Mouse (Mus musculus): Measurements from ENCODE around the gene Dpyd.

Dpyd gene

GRCm38 (mm10) chr3:118561554-118562310 lies at the start of gene Dpyd:
TSS of gene Dpyd (plus strand) at chr3:118562129.
- DNase-seq (ENCODE audit: low spot score): peak; percentile 34

DNA sequence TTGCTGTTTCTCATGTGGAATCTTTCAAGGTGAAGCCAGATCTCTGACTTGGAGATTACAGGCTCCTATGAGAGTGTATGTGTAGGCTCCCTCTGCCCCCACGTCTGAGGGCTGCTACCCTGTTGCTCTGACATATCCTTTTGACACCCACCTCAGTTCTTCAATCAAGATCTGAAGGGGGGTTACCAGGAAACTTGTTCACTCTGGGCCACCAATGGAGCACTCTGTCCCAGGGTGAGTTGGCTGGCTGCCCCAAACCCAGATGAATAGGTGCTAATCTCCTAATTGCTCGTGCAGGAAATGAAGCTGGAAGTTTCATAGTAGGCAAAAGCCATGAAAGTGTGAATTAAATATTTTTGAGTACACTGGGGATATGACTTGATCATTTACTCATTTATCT lies 24.3 kb upstream of the Dpyd start:
- no peak for DNase-seq (ENCODE audit: low spot score)

DNA sequence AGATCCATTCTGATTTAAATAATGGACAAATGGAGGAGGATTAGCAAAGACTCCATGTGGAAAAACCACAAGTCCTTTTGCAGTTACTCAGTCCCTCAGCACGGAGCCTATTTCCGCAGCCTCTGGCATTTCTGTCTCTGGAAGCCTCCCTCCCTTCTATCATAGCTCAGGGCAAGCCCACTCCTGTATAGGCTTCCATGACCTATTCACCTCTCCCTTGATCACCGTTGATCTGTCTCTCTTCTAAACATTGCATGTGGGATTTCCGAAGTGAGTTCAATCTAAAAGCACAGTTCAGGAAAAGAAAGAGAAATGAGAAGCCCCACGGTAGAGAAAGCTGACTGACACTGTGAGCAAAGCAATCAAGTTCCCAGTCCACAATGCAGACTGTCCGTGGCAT lies 20.2 kb upstream of the Dpyd start:
- no peak for DNase-seq (ENCODE audit: low spot score)

GRCm38 (mm10) chr3:118547551-118548210 lies 14.2 kb upstream of the Dpyd start:
- no peak for DNase-seq (ENCODE audit: low spot score)

DNA sequence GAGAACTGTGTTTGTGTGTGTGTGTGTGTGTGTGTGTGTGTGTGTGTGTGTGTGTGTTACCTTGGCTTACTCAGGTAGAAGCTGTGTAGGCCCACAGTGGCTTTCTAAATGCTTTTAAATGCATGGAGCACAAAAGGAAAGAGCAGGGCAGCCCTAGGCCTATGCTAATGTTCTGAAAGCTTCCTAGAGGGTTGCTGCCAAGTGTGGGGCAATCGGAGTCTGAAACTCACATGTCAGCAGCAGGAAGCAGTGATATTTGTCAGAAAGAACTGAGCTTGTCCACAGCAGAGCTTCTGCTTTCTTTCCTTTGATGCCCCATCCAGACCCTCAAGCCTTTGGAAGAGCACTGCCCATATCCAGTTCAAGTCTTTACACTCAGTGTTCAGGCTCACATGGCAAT lies 4.3 kb upstream of the Dpyd start:
- DNase-seq (ENCODE audit: low spot score): no peak

- DNase-seq (ENCODE audit: low spot score): no peak
These were observed 2.0 kb upstream of the Dpyd start for GRCm38 (mm10) chr3:118559936-118560335.

- no peak for DNase-seq (ENCODE audit: low spot score)
These were observed 362 bp downstream of the Dpyd start for GRCm38 (mm10) chr3:118562311-118562671.

- DNase-seq (ENCODE audit: low spot score): no peak
These were observed 4.8 kb downstream of the Dpyd start for GRCm38 (mm10) chr3:118566779-118567178.

GRCm38 (mm10) chr3:118570197-118570596 lies 8.3 kb downstream of the Dpyd start:
- no peak for DNase-seq (ENCODE audit: low spot score)

DNA sequence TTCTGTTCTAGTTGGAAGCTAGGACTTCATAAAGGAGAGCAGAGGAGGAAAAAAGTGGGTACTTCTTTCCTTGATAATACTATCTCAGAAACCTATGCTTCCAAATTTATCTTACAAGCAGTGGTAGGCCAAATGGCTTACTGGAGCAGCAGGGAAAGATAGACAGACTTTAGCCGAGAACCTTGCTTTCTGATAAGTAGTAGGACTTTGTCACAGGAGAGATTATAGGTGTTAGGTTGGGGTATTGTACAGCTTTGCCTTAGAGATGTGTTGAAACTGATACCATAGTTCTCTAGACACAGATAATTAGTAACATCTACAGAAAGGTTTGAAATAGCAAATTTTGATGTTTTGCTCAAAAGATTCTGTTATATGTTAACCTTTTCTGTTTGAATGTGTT lies 28.6 kb downstream of the Dpyd start:
- DNase-seq (ENCODE audit: low spot score): no peak

DNA sequence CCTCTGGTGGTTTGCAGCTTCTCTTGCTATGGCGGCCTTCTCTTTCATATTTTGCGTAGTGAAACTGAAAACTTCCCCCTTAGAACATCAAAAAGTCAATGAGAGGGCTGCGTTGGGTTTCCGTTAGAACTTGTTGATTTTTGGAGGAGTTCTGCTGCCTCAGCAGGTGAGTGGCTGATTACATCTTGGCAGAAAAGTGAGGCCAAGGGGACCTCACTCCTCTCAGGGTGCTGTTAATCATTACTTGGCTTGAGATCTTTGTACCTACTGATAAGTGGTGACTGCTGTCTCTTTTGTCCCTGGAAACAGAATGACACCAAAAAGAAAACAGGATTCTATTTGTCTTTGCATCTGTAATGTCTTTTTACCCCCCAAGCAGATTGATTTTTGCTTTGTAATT lies 32.9 kb downstream of the Dpyd start:
- no peak for DNase-seq (ENCODE audit: low spot score)

- no peak for DNase-seq (ENCODE audit: low spot score)
These were observed 33.8 kb downstream of the Dpyd start for GRCm38 (mm10) chr3:118595693-118596092.

DNA sequence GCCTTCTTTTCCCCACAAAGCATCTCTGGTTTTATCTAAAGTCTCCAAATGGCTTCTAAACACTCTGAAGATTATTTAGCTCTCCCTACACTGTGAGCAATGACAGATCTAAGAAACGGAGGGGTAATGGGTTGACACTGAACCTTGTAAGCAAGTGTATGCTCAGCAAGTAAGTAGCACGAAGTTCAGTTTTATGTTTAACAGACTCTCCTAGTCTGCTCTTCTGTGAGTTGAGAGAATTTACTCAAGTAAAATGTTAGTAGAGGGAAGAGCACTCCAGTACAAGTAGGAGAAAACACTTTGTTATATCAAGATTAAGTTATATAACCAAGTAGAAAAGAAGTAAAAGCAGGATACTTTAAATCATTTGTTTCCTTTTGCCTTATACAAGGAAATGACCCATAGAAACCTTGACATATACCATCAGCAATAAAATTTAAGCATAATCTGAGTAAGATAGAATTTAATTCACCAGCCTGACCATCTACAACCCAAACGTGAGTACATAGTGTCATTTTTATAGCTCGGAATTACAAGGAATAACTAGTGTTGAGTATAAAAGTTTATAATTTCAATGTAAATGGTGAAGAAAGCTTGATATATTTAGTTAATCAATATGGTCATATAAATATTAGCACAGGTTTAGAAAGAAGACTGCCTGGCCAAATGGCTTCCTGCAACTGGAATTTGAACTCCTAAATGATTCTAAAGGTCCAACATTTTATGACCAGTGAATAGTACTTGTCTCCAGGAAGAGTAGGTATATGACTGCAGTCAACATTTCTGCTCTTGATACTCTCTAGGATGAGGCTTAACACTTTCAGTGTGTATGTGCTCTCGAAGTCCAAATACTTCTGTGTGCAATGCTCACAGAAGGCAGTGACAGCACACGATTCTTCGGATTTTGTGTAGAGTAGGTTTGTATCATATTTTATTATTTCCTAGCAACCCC lies 40.0 kb downstream of the Dpyd start:
- DNase-seq (ENCODE audit: low spot score): no peak

DNA sequence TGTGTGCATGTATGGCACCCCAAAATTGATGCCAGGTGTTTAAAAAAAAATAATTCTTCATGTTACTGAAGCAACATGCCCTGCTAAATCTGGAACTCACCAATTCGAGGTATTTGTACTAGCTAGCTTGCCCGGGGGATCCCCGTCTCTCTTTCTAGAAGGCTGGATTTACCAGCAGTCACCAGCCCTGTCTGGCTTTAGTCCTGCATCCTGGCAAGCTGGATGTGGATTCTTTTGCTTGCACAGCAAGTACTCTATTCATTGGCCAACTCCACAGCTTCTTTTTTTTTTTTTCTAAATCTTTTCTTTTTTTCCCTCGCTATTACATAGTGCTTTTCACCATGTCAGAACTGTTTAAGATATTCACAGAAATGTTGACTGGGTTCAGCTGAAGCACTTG lies 46.8 kb downstream of the Dpyd start:
- no peak for DNase-seq (ENCODE audit: low spot score)

GRCm38 (mm10) chr3:118626455-118627375 lies 64.8 kb downstream of the Dpyd start:
- DNase-seq (ENCODE audit: low spot score): no peak

DNA sequence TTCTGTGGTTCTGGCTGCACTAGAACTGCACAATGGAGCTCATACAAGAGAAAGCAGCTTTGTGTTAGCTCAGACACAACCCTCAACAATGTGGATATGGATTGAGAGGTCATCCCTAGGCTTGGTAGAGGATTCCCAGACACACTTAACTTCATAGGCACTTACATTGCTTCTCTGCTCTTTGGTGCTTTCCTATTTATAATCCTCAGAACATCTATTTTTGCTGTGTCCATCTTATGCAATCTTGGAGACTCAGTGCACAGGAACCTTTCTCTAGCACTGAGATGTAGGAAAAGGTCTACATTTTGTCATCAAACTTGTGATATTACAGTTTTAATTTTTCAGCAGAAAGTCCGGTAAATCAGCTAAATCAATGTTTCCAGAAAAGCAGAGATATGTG lies 67.8 kb downstream of the Dpyd start:
- no peak for DNase-seq (ENCODE audit: low spot score)

GRCm38 (mm10) chr3:118646024-118646570 lies 84.2 kb downstream of the Dpyd start:
- DNase-seq (ENCODE audit: low spot score): no peak

- DNase-seq (ENCODE audit: low spot score): no peak
These were observed 102.2 kb downstream of the Dpyd start for GRCm38 (mm10) chr3:118663987-118664692.

DNA sequence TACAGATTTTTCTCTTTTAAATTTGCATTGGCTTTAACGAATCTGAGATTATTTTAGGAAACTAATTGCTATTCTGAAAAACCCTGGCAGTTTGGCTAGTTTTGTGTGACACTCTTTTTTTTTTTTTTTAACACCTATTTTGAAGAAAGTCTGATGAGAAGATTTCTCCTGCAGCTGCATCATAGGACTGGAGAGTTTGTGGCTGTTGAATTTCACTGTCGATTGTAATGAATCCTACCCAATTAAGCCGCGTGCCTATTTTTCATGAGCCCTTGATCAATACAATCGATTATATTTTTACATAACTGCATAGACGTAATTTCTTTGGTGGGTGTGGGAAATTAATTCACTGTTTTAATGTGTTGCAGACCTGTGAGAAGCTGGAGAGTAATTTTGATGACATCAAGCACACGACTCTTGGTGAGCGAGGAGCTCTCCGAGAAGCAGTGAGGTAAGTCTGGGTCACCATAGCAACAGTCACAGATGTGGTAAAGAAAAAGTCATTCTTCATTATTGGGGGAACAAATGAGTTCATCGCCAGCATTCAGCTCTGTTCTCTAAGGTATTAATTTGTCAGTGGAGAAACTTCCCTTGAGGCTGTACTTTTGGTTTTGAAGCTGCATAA lies 112.3 kb downstream of the Dpyd start:
- peak; percentile 10 for DNase-seq (ENCODE audit: low spot score)

DNA sequence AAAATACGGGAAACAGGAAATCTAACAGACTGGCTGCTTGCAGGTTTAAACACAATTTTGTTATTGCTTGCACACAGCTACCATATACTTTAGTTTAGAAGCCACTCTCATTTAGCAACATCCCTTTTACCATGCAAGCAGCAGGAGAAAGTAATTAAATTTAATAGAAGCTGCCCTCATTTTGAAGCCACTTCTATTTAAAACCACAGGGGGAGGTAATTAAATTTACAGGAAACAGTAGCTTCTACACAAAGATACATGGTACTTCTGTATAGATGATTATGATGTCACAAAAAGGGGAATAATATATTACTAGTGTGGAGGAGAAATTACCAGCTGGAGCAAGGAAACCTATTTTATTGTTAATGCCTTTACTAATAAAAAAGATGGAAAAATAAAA lies 113.5 kb downstream of the Dpyd start:
- no peak for DNase-seq (ENCODE audit: low spot score)

Measured in left cerebral cortex, adult 11 months (tissue).